Mouse (Mus musculus) inflammation-experienced regulatory T-cells, adult 16 weeks (primary cell): ENCODE measurements around the gene Arf5. TPM values are rescaled to one million over a fixed set of nuclear protein-coding genes. Genes with fewer than 3 reads are reported as not detected.

ENCODE experiments used
- polyA plus RNA-seq: library from polyadenylated mRNA; unstranded; fragments of 100-300 nt; shearing (Covaris generic); gene quantifications from one replicate; pipeline ENCODE4 v1.2.1, GENCODE M21; 2017

Arf5 gene
- polyA plus RNA-seq, result 112 TPM

DNA sequence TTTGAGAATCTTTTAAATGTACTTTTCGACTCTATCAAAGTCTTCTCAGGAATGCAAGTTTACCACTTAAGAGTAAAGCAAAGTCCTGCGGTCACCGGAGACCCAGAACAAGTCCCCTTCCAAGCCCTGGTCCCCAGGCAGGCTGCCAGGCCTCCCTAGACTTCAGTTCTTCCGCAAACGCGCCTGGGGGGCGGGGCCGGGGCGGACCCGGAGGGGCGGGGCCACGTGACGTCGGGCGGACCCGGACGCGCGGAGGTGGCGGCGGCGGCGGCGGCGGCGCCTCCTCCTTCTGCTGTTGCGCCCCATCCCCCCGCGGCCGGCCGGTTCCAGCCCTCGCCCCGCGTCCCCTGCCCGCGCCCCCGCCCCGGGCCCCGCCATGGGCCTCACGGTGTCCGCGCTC, at the start of gene Arf5:
Gene Arf5 (plus strand): TSS at position 248 of the 400 bp plus-strand sequence.

DNA sequence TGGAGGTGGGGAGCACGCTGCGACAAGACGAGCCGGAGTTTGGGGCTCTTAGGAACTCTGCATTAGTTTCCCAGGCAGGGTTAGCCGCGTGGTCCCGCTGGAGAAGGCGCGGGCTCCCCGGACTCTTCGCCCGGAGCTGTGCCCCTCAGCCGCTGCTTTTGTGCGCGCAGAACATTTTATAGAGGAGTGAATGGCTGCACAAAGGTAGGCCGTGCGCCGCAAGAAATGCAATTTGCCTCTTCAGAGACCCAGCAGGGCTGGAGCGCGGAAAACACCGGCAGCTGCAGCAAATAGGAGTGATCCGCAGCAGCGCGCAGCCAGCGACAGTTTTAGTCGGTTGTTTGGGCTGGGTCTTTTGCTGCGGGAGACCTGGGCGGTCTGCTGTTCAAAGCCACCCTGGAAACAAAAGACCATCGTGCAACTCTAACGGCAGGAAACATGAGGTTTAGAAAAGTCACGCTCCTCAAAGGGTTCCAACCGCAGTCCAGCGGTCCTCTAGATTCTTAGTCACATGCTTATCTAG, 25.6 kb upstream of the Arf5 start, which contains the start of gene Zfp800:
Gene Zfp800 (minus strand): TSS at position 325 of the 523 bp plus-strand sequence.

DNA sequence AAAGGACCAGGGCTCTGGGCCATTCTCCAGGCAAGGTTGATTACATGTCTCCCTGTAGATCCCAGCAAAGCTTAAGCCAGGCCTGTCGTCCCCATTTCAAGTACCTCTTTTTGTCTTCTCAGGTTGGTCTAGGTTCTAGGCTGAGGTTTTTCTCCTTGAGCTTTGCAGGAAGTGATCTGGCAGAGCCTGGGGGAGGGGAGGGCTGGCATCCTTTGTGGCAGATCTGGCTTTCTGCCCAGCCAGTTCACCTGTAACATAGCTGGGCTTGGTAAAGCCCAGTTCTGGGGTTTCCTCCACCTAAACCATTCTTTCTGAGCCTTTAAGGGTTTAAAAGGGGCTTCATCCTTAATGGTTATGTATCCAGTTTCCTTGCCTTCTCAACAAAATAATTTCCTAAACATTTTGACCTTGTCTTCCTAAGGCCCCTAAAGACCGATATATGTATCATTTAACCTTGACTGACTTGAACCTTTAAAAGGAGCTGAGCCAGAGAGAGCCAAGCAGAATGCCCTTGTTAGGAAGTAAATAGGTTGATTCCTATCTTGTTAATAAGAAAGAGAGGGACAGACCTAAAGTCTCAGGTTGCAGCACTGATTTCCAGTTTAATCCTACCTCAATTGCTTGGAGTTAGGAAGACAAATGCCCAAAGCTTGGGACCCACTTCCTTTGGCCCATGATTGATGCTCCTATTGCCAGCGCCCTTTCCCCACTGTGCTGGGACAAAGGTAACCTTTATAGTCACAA, 3.9 kb downstream of the Arf5 start, which contains the start of gene Fscn3:
Gene Fscn3 (plus strand): TSS at position 694 of the 744 bp plus-strand sequence.

DNA sequence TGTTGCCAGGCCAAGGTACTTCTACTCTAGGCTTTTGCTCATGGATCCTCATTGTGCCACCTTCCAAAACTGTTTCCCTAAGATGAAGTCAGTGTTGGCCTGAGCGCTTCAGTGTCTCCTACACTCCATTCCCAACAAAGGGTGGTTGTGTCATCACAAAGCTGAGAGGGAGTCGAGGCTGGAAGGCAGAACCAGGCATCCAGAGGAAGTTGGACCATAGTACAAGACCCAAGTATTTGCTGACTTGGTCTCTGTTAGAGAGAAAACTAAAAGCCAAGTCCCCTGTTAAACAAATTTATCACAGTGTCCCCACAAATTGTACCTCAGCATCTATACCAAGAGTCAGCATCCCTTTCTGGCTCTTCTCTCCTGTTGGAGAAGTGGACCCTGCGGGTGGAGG, 4.9 kb downstream of the Arf5 start, which contains the start of gene Gcc1:
Gene Gcc1 (minus strand): TSS at position 101 of the 400 bp plus-strand sequence.

DNA sequence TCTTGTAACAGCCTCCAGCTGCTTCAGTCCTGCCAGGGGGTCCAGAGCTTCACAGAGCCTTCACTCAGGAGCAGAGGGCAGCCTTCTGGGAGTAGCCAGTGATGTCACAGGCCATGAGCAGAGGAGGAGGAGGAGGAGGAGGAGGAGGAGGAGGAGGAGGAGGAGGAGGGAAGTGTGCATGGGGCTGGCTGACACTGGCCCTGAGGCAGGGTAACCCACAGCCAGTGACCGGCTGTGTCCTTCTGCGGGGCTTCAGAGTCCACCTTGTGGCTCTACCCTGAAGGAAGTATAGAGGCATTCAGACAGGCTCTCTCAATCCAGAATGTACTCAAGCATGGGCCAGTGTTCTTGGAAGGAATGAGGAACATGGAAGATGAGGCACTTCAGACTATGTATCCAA, 25.9 kb downstream of the Arf5 start, which contains the start of gene Pax4:
Gene Pax4 (minus strand): TSS at position 101 of the 400 bp plus-strand sequence.

DNA sequence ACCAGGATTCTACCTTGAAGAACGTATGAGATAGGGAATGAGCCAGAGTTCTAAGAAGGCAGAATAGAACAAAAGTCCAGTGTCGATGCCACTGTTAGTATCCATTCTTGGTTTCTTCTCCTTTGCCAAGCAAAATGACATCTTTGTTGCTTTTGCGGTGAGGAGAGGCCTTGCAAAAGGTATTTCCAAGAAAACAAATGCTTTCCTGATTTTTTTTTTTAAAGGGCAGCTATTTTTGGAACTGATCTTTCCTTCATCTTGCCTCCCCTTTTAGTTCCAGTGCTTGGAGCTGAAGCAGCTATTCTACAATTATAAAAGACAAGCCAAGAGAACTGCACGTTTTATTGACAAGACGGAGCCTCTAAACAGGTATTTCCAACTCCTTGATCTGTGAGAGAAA, 51.5 kb downstream of the Arf5 start, which contains the start of gene Snd1:
Gene Snd1 (plus strand): TSS at position 301 of the 400 bp plus-strand sequence.

Other genes starting within 250 kb of the Arf5 start
- 35.3 TPM for gene Zfp800, start 25.6 kb upstream of the Arf5 start, polyA plus RNA-seq
- gene Fscn3, start 4.2 kb downstream of the Arf5 start, polyA plus RNA-seq, result not detected
- 34.5 TPM for gene Gcc1, start 4.8 kb downstream of the Arf5 start, polyA plus RNA-seq
- gene Pax4, start 25.8 kb downstream of the Arf5 start, polyA plus RNA-seq, result not detected
- gene Snd1, start 51.6 kb downstream of the Arf5 start, polyA plus RNA-seq, result 152 TPM